ENCODE assay signal across 27 mouse cellular contexts in the genomic region with DNA sequence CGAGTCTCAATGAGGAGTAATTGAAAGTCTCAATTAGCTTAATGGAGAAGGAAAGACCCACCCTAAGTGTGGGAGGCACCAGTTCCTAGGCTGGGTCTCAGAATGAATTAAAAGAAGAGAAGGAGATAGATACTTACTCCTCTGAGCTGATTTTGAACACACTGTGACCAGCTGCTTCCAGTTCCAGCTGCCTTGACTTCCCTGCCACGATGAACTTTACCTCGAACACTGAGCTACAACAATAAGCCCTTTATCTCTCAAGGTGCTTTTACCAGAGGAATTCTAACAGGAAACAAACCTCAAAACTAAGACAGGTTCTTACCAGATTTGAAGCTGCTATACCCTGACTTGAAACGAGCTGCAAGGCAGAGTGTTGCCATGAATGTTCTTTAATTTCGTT.
"Had no signal": no experiment of that assay in that cellular context is flagged by ENCODE, and none has a peak within 500 bp of the region (broad histone marks: within the 10 kb centered on the region; RNA-seq: fewer than 3 reads in every experiment).

No protein-coding gene starts in this region.

- H3K4me2 ChIP-seq: heart, embryonic 11.5 days; heart, embryonic 13.5 days; heart, embryonic 15.5 days; hindbrain, embryonic 12.5 days; hindbrain, embryonic 14.5 days; kidney, embryonic 15.5 days; limb, embryonic 13.5 days; limb, embryonic 15.5 days; liver, embryonic 12.5 days had no signal

- ATAC-seq: hindbrain, embryonic 16.5 days; inflammation-experienced regulatory T-cells, adult 6 months; liver, embryonic 12.5 days had no signal

- H3K4me3 ChIP-seq: gastrocnemius, adult 2 months; heart, embryonic 13.5 days; heart, embryonic 15.5 days; hindbrain, embryonic 10.5 days; hindbrain, embryonic 12.5 days; kidney, embryonic 15.5 days; limb, embryonic 13.5 days; limb, embryonic 15.5 days; liver, embryonic 12.5 days had no signal

- DNase-seq: gastrocnemius, adult 2 months; gastrocnemius, postnatal 10 days; gastrocnemius, postnatal 25 days; heart, adult 18-20 months; heart, postnatal 4 days; kidney, adult 11 months; kidney, adult 2 months; kidney, adult 9 months; kidney, postnatal 14 days; kidney, postnatal 36 days; layer of hippocampus, adult 9-11 months; layer of hippocampus, postnatal 36 days; left cerebral cortex, postnatal 4 days had no signal

- H3K9ac ChIP-seq: heart, embryonic 13.5 days; heart, embryonic 15.5 days; hindbrain, embryonic 12.5 days; hindbrain, embryonic 14.5 days; kidney, embryonic 15.5 days; limb, embryonic 13.5 days; limb, embryonic 15.5 days; liver, embryonic 12.5 days; liver, embryonic 14.5 days had no signal

- H3K36me3 ChIP-seq: heart, embryonic 13.5 days; heart, embryonic 15.5 days; hindbrain, embryonic 10.5 days; hindbrain, embryonic 12.5 days; kidney, embryonic 15.5 days; limb, embryonic 13.5 days; limb, embryonic 15.5 days; liver, embryonic 12.5 days had no signal

- H3K9me3 ChIP-seq: heart, embryonic 13.5 days; heart, embryonic 15.5 days; hindbrain, embryonic 10.5 days; hindbrain, embryonic 12.5 days; kidney, embryonic 15.5 days; limb, embryonic 13.5 days; limb, embryonic 15.5 days; liver, embryonic 12.5 days had no signal

- H3K4me1 ChIP-seq: heart, embryonic 13.5 days; heart, embryonic 15.5 days; hindbrain, embryonic 10.5 days; hindbrain, embryonic 12.5 days; kidney, embryonic 15.5 days; limb, embryonic 13.5 days; limb, embryonic 15.5 days; liver, embryonic 12.5 days had no signal

- H3K27ac ChIP-seq: gastrocnemius, adult 2 months; heart, embryonic 13.5 days; heart, embryonic 15.5 days; hindbrain, embryonic 10.5 days; hindbrain, embryonic 12.5 days; hindbrain, embryonic 14.5 days; kidney, embryonic 15.5 days; kidney, postnatal 0 days; limb, embryonic 13.5 days; limb, embryonic 15.5 days; liver, embryonic 12.5 days; liver, embryonic 14.5 days had no signal

- H3K27me3 ChIP-seq: heart, embryonic 13.5 days; heart, embryonic 15.5 days; hindbrain, embryonic 12.5 days; kidney, embryonic 15.5 days; limb, embryonic 13.5 days; limb, embryonic 15.5 days; liver, embryonic 12.5 days had no signal
